Mouse (Mus musculus): Measurements from ENCODE around the gene H2-Ab1.
A peak's percentile ranks its signal among the peaks of the same experiment; 100 is the strongest.

Gene H2-Ab1

DNA sequence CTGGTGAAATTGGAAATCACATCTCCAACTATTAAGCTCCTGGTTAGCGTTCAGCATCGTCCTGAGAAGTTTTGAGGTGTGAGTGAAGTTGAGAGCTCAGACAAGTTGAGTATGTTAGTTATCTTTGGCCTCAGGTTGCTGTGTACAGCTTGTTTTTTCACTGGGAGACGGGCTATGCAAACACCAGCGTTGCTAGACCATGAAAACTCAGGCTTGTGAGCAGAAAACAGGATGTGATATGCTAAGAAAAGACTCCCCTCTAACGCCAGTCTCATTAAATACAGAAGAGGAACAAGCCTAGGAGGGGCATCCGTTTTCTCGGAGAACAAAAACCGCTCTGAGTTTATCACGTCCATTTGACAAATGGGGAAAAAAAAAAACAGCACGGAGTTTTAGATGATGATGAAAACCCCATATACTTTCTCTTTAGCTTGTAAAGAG is 17.9 kb upstream of the H2-Ab1 start:
- peak; percentile 40 for DNase-seq (ENCODE audit: low read depth)

GRCm38 (mm10) chr17:34240366-34240765 is 17.1 kb upstream of the H2-Ab1 start:
- DNase-seq (ENCODE audit: low read depth), result no peak

DNA sequence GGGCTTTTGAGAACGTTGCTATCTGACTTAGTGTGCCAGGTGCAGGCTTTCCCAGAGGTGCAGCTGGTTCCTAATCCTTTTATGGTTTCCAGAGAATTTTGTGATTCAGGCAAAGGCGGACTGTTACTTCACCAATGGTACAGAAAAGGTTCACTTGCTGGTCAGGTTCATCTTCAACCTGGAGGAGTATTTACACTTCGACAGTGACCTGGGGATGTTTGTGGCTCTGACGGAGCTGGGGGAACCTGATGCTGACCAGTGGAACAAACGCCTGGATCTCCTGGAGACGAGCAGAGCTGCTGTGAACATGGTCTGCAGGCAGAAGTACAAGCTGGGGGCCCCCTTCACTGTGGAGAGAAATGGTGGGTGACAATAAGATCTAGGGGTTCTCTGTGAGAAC is 16.6 kb upstream of the H2-Ab1 start:
- DNase-seq (ENCODE audit: low read depth), result no peak

- DNase-seq (ENCODE audit: low read depth), result no peak
Measured at GRCm38 (mm10) chr17:34244656-34245055, 12.8 kb upstream of the H2-Ab1 start.

GRCm38 (mm10) chr17:34247047-34247446 is 10.4 kb upstream of the H2-Ab1 start:
- DNase-seq (ENCODE audit: low read depth), result peak; percentile 43

GRCm38 (mm10) chr17:34248764-34249163 is 8.7 kb upstream of the H2-Ab1 start:
- DNase-seq (ENCODE audit: low read depth), result peak; percentile 66

GRCm38 (mm10) chr17:34249361-34249760 is 8.1 kb upstream of the H2-Ab1 start:
- no peak for DNase-seq (ENCODE audit: low read depth)

DNA sequence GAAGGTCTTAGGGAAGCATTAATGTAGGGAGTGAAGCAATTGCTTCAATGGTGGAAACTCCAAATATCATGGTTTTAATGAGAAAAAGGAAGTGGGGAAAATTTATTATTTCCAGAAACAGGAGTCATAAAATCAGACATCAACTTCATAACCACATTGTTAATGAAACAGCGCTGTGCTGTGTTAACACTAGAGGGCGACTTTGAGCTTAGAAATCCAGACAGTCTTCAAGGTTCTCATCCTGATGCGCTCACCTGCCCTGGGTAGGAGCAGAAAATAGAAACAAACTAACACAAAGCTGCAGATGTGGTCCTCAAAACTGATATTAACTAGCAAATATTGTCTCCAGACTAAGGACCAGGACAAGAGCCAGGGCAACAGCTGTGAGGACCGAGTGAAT is 7.6 kb upstream of the H2-Ab1 start:
- DNase-seq (ENCODE audit: low read depth), result peak; percentile 73

GRCm38 (mm10) chr17:34251666-34252065 is 5.8 kb upstream of the H2-Ab1 start:
- peak; percentile 29 for DNase-seq (ENCODE audit: low read depth)

DNA sequence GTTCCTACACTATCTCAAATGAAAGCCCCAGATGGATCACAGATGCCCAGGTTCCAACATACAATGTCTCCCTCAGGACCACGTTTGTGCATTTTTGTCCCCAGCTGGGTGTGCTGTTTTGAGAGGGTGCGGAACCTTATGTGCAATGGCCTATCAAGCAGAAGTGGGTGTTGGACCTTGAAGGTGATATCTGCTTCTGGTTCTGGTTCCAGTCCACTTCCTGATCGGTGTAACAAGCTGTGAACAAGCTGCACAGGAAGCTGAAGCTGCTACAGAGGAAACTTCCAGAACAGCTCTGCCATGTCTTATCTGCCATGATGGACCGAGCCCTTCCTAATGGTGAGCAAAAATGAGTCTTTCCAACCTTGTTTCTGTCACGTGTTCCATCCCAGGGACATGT is 988 bp upstream of the H2-Ab1 start:
- DNase-seq (ENCODE audit: low read depth), result no peak

- DNase-seq (ENCODE audit: low read depth), result no peak
Measured at GRCm38 (mm10) chr17:34260551-34260950, 3.1 kb downstream of the H2-Ab1 start.

- peak; percentile 64 for DNase-seq (ENCODE audit: low read depth)
Measured at GRCm38 (mm10) chr17:34261502-34261901, 4.0 kb downstream of the H2-Ab1 start.

GRCm38 (mm10) chr17:34263068-34263467 is 5.6 kb downstream of the H2-Ab1 start:
- peak; percentile 45 for DNase-seq (ENCODE audit: low read depth)

DNA sequence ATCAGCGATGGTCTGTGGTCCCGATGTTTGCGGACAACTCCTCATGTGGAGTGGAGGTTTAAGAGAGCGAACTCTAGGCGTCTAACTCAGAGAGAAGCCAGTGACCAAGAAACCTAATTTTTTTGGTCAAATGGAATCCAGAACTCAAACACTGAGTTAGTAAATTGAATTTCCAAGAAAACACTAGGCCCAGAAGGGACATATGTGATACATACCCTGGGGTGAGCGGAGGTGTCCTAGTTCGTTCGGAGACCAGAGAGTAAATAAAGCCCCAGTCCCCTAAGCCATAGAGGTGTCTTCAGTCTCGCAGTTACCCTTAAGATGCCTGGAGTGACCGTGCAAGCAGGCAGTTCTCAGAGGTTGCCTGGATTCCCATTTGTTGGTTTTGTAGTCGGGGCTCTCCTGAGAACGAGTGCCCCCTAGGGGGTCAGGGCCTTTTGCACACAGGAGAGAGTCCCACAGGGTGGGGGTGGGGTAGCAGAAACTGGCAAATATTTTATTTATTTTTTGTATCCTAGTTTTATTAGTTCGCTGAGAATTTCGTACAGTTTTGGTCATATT is 6.4 kb downstream of the H2-Ab1 start:
- no peak for DNase-seq (ENCODE audit: low read depth)

GRCm38 (mm10) chr17:34264452-34265351 is 7.2 kb downstream of the H2-Ab1 start:
- DNase-seq (ENCODE audit: low read depth), result no peak

GRCm38 (mm10) chr17:34268262-34268661 is 10.8 kb downstream of the H2-Ab1 start:
- DNase-seq (ENCODE audit: low read depth), result no peak

DNA sequence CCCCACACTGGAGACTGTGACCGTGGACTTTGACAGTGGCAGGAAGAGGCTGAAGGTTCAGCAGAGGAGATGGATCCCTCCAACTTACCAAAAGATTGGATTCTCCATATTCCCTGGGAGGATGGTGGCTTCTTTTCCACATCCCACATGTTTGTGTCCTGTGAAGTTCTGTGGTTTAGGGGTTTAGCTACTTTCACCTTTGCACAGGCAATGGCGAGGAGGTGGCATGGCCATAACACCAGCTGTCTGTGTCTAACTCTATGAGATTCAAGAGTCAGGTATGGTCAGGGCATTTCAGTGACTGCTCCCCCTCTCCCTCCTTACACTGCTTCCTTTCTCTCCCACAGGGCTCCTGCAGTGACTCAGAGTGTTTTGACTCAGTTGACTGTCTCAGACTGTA is 11.3 kb downstream of the H2-Ab1 start:
- DNase-seq (ENCODE audit: low read depth), result no peak

DNA sequence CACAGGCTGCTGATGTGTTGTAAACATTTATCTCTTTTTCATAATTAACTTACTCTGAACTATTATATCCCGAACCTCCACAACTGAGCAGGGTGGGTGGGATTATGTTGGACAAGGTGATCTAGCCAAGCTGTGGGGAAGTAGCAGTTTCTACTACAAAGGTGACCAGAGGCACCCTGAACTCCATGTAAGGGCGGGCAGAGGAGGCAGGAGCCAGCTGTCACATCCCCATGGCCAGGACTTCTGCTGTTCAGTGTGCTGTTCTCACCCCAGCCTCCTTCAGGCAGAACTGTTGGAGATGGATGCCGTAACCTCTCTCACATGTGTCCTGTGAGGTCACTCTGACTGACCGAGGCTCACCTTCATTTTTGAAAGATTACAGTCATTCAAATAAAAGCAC is 12.3 kb downstream of the H2-Ab1 start:
- DNase-seq (ENCODE audit: low read depth), result no peak

- DNase-seq (ENCODE audit: low read depth), result no peak
Measured at GRCm38 (mm10) chr17:34270230-34270629, 12.7 kb downstream of the H2-Ab1 start.

DNA sequence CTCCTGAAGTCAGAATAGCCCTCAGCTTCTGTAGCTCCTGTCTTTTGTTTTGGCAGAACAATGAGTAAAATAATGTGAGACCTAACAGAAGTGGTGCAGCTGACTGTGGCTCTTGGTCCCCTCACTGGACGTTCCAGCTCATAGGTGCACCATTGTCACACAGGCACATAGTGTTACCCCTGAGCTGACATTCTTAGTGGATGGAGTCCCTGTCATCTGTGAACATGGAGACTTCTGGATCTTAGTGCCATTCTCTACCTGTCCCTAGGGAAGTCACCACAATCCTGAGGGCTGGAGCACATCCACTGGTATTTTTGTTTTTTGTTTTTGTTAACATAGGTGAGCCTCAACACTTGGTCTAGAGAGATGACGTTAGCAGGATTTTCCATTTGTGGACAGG is 13.5 kb downstream of the H2-Ab1 start:
- no peak for DNase-seq (ENCODE audit: low read depth)

- DNase-seq (ENCODE audit: low read depth), result no peak
Measured at GRCm38 (mm10) chr17:34272102-34272501, 14.6 kb downstream of the H2-Ab1 start.

- no peak for DNase-seq (ENCODE audit: low read depth)
Measured at GRCm38 (mm10) chr17:34280499-34281038, 23.1 kb downstream of the H2-Ab1 start.

DNA sequence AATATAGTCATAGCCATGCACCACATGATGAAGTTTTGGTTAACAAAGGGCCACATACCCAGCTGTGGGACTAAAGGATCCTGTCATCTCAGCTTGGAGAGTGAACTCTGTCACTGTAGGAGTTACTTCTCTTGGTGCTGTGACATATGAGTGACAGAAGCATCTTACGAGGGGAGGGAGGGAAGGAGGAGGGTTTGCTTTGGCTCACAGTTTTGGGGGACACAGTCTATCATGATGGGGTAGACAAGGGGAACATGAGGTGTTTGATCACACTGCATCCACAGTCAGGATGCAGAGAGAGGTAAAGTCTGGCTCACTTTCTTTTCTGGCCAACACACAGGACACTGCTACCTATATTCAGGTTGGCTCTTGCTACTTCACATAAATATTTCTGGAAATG is 24.3 kb downstream of the H2-Ab1 start:
- no peak for DNase-seq (ENCODE audit: low read depth)
